Mouse (Mus musculus) spleen, postnatal 36 days (tissue): ENCODE results near the gene Tirap.
A peak's percentile ranks its signal among the peaks of the same experiment; 100 is the strongest.

Experiments
- DNase-seq, 2 experiments: peaks; one replicate each; pipeline ENCODE4 v3.0.0; 2022; ENCODE audit warnings: low spot score in 2 of 2, mixed read lengths in 1 of 2

The Tirap gene

DNA sequence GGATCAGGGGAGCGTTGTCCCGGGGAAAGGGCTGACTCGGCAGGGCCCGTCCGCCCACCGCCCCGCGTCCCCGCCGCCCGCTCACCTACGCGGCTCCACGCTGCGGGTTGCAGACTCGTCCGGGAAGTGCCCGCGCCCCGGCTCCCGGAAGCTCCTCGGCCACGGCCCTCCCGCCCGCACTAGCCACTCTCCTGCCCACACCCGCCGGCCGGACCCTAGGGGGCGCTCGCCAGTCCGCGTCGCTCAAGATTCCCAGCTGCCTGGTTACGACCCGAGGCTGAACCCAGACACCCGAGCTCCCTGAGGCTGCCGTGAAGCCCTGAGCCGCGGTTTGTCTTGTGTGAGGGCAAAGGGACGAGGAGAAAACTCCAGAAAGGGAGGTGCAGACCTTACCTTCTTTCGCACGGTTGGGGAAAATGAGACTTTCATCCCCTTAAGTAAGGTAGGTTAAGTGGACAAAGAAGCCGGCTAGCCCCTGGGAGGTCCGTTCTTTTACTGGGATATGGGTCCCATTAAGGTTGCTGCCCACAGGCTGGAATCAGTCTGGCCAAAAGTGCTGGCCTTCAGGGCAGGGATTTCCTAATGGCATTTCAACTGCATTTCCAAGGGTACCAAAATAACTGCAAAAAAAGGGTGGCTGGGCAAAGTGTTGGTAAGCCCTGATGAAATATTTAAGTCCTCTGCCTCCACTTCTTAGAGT, at the start of gene Tirap, which contains the start of gene Srpr:
Gene Tirap (minus strand): TSS at position 520 of the 700 bp plus-strand sequence.
Gene Srpr (plus strand): TSS at position 404 of the 700 bp plus-strand sequence.
- DNase-seq, result peak; percentile 88

DNA sequence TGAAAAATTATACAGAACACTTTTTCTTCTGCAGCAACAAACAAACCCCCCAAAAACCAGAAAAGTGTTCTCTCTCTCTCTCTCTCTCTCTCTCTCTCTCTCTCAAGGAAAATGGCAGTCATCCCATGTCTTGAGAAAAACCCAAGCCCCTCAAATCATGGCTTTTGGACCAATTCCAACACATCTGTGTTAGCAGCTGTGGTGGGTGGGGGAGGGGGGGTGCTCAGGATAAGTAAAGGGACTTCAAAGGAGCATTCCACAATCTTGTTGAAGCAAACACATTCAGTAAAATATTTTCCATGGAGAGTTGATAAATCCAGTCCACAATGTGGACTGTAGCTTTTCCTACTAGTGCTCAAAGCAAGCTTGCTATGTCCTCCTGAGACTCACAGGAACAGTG, 49.4 kb upstream of the Tirap start:
- DNase-seq, result no peak

DNA sequence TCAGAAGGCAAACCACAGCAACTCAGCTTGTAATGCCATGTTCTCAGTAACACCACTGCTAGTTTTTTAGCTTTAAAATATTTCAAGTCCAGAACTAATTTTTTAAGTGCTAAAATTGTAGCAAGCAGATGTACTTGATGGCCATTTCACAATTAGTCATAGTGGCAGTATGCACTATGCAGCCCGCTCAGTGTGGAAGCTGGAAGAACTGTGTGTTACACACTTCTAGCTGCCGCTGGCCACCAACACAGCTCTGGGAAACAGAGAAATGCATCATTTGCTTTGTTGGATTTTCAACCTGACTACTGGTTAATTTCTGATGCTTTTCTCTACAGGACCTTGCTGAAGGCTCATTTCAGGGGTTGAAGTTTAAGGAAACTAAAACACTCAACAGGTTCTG, 47.3 kb upstream of the Tirap start:
- DNase-seq, result no peak

DNA sequence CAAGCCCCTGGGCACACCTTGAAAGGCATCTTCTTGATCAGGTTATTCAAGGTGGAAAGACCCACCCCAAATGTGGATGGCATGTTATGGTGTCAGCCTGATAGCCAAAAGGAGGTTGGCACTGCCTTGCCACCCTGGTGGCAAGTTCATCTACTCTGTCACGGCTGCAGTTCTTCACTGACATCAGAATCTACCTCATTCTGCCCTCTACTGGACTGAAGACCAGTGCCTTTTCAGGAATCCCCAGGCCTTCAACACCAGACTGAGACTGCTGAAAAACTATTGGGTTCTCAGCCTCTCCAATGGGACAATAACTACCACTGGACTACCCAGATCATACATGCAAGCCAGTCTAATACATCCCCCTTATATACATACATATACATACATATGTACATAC, 39.6 kb upstream of the Tirap start:
- DNase-seq, result no peak

DNA sequence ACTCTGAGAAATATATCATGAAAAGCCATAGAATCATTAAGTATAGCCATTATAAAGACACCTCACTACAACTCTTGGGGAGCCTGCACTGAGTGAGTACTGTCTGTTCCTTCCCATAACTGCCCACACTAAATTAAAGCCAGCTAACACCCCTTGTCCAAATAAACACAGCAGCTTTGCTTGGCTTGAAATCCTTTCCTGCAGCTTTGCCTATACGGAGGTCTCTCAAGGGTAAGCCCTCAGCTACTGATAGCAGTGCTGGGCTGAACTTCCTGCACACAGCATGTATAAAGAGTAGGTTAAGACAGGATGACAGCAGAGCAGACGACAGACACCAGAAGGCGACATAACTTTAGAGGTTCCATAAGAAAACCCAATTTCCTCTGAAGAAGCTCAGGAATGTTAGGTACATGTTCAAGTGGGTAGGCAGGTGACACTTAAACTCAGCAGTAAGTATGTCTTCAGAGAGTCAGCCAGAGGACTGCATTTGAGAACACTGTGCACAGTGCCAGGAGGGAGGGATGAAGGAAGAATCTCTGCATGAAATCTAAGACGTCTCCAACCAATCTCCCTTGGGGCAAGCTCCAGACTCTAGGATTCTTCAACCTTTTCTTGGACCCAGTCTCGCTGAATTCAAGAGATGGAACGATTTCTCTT, 39.0 kb upstream of the Tirap start:
- no peak for DNase-seq

DNA sequence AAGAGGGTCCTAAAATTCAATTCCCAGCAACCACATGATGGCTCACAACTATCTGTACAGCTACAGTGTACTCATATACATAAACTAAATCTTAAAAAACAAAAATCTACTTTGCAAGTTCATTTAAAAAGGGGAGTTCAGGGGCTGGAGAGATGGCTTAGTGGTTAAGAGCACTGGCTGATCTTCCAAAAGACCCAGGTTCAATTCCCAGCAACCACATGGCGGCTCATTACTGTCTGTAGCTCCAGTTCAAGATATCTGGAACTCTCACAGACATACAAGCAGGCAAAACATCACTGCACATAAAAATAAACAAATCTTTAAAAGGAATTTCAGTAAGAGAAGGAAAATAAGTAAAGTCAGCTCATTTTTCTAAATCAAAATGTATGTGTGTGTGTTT, 38.3 kb upstream of the Tirap start:
- DNase-seq, result no peak

DNA sequence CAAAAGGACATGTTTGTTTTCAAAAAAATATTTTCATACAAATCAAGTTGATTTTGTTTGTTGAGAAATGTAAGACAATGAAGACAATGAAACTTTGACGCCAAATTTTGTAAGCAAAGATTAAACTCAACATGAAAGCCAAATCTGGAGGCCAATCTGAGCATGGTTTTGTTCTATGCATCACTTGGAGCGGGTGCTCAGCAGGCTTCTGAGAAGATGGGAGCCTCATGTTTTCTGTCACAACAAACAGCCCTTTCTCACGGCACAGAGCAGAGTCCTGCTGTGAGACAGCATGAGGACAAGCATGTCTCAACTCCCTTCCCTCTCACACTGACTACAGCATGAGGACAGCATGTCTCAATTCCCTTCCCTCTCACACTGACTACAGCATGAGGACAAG, 35.9 kb upstream of the Tirap start:
- DNase-seq, result no peak

DNA sequence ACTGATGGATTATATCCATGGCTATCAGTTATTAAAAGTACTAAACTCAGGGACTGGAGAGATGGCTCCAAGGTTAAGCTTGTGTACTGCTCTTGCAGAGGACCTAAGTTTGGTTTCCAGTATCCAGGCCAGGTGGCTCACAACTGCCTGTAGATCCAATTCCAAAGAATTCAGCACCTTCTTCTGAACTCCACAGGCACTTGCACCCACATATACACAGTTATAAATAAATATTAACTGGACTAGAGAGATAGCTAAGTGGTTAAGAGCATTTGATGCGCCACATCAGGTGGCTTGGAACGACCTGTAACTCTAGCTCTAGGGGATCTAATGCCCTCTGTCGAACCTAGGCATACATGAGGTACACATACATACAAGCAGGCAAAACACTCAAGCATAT, 28.6 kb upstream of the Tirap start:
- no peak for DNase-seq

DNA sequence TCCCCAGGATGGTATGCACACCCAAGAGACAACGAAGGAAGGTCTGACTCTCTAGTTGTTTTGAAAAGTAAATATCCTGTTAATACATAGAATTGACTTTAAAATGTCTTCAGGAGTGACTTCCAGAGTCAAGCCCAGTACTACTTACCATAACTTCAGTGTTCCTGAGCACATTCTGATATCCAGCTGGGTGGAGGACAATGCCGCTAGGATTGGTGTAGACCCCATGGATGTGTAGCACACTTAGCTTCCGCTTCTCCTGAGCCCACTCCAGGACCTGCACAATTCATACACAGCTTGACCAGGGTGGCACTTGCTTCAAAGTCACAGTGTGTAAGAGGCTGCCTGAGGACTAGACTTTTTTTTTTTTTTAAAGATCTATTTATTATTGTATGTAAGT, 23.4 kb upstream of the Tirap start:
- DNase-seq, result no peak

DNA sequence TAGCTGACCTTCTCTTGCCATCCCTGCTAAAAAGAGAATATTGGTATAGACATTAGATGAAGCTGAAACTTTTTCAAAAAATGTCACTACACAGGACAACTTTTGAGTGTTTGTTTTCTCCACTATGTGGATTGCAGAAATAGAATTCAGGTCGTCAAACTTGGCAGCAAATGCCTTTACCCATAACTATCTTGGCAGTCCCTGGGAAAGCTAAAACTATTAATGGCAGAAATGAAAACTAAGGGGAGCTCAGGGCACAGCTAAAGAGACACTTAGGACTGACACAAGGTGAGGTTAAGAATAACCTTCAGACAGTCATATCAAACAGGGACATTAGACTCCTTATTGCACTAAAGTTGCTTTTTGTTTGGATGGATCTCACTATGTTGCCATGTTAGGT, 17.9 kb upstream of the Tirap start:
- no peak for DNase-seq

DNA sequence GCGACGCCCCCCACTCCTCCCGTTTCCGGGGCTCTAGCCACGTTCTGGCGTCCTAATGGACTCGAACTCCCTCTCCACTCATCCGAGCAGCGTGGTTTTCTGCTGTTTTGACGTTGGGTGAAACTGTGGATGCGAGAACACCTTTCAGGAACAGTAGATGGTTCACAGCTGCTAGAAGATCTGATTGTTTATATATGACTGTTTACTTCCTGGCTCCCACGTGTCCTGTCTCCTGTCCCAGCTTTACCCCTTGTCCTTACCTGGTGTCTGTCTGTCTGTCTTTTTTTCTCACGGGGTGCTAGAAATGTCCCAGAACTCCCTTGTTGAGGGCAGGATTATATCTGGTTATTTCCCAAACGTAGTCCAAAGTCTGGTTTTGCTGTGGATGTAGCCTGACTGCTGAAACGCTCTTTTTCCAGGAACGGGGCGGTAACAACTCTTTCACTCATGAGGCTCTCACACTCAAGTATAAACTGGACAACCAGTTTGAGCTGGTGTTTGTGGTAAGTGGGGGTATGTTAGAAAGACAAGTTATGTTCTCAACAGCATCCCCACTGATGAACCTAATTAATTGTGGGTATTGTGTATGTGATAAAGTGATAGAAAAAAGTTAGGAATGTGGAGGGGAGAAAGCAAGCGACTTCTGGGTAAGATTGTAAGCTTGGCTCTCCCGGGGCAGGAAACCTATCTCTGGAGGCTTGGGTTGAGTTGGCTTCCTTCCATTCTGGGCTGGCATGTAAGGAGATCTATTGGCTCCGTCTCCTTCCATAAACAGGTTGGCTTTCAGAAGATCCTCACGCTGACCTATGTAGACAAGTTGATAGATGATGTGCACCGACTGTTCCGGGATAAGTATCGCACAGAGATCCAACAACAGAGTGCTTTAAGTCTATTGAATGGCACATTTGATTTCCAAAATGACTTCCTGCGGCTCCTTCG, 11.8 kb upstream of the Tirap start:
- DNase-seq, result no peak

DNA sequence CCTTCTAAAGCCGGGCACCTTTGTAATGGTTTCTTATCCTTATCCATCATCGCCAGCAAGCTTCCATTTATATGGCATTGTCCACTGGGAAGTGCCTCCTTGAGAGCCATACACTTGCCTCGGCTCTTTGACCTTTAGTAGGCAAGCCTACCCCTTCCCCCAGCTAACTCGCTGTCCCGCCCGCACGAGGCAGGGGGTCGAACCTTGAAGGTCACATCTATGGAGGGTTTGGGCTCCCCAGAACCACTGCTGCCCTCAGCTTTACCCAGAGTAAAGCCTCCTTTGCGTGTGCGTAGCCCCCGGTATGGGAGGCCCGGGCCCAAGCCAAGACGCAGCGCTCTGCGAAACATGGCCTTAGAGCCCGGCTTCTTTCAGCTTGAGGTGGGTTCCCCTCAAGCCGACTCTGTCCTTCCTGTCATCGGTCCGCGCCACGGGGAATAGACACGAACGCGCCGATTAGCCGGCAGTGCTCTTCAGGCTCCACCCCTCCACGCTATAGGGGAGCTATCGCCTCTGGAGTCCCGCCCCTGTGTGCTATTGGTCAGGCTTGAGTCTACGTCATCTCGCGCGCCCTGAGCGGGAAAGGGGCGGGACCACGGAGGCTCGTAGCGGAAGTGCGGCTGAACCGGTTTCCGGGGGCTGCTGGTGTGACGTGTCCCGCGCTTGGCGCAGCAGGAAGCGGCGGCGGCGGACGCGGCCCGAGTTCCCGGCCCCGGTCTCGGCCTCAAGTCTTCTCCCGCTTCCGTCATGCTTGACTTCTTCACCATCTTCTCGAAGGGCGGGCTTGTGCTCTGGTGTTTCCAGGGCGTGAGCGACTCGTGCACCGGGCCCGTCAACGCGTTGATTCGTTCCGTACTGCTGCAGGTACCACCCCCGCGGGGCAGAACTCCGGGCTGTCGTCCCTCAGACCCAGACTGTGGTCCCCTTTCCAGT, 10.7 kb upstream of the Tirap start, which contains the start of gene Foxred1:
Gene Foxred1 (minus strand): TSS at position 514 of the 933 bp plus-strand sequence.
- DNase-seq, result peak; percentile 99 to 100

DNA sequence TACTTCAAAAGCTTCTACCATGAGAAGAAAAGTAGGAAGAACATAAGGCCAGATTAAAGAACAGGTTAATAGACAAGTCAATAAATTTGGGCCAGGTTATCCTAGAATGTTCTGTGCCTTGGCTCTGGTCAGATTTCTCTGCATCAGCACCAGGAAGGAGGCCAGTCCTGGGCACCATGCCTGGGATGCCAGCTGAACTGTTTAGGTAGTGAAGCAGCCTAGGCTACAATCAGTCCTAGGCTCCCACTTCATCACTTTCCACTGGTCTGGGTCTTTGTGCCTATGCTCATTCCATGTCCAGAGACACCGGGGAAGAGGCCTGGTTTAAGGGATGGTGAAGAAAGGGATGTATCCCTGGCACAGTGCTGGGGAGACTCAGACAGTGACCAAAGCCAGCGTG, 4.3 kb upstream of the Tirap start:
- no peak for DNase-seq

DNA sequence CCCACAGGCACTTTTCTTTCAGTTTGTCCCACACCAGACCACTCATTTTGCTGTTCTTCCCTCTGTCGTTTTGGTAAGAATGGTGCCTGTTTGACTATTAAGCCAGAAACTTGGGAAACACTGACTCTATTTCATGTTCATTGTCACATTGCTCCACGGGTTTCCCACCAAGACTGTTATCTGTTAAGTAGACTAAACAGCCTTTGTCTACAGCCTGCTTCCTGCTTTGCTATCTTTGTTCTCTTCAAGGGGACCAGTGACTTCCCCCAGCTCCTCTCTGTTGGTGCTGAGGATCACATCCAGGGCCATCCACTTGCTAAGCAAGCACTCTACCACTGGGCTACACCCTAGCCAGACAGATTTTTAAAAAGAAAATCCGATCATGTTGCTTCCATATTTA, 3.4 kb upstream of the Tirap start:
- DNase-seq, result no peak

DNA sequence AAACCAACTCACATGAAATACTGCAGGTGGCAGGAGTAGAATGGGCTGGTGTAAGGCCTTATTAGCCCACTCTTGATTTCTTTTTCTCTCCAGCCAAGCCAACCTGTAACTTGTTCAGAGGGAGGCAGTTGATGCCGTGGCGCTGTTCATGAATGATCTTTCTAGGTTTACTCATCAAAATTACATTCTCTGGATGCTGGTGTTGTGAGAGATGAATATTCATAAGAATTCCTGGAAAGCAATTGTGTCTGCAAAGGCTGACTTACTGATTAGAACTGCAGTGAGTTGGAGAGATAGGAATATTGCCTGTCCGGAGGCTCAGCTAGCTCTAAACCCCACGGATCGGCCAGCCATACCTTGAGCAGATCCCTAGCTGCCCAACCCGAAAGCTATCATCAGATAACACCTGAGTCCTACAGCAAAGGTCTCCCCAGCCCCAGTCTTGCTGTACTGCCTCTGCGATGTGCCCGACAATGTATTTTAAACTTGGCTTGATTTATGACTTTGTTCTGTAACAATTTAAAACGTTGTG, 504 bp upstream of the Tirap start:
- no peak for DNase-seq

DNA sequence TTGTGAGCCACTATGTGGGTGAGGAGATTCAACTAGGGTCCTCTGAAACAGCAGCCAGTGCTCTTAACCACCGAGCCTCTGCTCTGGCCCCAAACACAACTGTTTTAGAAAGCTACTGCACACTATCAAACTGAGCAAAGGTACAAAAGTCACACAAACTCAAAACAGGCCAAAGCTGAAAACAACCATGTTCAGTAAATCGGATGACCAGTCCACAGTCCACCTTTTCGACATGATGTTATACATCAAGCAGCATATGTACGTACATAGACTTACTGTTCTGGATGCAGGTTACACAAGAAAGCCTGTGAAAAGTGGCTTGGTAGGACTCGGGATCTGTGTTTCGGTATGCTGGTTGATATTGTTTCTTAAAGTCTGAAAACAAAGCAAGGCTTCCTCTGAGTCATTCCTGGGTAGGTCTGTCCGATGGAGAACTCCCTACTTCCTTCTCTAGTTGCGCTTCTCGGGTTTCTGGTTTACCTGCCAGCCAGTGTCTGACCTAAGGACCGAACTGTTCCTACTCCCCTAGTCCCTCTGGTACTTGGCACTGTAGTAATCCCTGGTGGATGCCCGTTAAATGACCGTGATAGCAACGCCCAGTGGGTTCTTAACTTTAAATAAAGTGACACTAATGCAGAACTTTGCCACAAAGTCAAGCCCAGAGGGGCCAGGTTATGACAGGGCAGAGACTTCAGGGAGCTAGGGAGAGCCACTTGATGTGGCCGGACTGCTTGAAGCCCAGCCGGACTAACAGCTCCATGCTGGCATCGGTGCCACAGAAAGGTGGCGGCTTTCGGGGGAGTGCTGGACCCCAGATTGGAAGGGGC, 933 bp downstream of the Tirap start:
- DNase-seq, result no peak

DNA sequence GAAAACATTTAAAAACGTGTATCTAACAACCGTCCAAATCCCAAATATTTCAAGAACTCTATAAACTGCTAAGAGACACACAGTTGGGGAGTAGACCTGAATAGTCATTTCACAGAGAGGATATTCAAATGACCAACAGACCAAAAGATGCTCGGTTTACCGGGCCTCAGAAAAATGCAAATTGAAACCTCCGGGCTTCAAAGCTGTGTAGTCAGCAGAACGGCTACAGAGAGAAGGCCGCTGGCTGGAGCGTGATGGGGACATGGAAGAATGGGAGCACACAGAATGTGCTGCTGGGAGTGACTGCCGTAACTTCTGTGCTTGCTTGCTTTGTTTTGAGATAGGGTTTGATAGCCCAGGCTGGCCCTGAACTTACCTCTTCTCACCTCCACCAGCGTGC, 1.7 kb downstream of the Tirap start:
- peak in 1 of 2 experiments; percentile 17 for DNase-seq

DNA sequence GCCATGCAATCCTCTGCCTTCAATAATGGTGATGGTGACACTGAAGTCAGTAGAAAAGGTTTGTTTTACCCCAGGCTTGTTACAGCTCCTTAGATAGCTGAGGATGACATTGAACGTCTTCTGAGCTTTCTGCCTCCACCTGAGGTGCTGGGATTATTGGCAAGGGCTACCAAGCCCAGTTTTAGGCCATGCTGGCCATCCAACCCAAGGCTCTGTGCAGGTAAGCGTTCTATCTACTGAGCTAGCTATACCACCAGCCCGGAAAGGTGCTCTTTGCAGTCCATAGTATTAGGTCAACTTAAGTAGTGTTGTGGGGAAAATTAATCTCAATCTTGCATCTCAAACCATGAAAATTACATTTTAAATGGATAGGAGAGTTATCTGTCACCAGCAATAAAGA, 2.5 kb downstream of the Tirap start:
- DNase-seq, result no peak

DNA sequence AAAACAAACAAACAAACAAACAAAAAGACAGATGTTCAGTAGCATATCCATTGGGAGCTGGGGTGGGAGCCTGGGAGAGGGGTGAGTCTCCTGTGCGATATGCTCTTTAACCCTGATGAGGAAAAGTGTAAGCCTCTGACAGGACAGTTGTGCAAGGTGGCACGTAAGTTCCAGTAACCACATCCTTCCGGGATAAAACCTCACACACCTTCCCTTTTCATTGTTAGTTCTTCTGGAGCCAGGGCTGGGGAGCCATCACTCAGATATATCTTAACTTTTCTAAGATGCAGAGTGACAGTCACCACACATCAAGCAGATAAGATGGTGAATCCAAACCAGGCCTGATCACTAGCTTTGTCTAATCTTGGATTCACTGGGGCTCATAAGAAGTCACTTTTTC, 6.0 kb downstream of the Tirap start:
- no peak for DNase-seq

DNA sequence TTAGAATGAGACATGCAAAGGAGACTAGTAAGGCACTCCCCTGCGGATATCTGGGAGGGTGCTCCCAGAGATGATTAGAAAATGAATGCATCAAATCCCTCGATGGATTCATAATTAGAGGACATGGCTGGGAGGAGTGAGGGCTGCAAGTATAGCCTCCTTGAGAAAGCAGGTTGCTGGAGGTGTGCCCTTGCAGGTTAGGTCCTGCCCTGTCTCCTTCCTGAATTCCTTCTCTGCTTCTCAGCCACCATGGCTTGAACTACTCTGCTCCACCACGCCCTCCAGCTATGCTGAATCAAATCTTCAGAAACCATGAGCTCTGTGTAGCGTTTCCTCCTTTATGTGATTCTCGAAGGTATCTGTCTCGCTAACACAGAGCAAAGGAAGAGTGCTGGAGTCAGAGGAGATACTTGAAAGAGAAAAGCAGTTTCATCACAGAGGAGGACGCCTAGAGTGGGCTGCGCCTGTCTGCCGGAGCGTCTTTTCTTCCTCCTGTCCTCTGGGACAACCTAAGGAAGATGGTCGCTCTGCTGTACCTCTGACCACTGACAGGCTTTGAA, 7.0 kb downstream of the Tirap start:
- no peak for DNase-seq
